Mouse (Mus musculus): ENCODE data around the gene Sav1. TPM values are rescaled to one million over a fixed set of nuclear protein-coding genes. Genes with fewer than 3 reads are reported as not detected.

The Sav1 gene
- total and polyA plus RNA-seq, 3 experiments = 17.8 to 96.2 (median 47.8) TPM

DNA sequence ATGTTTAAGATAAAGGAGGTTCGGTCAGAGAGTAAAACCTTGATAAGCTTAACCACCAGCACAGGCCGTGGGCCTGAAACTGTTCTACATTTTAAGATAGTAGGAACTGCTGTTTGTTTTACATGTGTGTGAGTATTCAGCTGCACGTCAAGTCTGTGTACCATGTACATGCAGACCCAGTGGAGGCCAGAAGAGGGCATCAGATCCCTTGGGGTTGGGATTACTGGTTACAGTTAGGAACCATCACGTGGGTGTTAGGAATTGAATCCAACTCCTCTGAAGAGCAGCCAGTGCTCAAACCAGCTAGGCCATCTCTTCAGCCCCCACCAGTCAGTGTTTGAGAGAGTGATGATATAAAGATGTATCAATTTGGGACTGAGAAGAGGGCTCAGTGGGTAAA lies 24.3 kb downstream of the Sav1 start:
- DNase-seq (ENCODE audit: low read depth, low spot score) = peak; percentile 65
- Histone ChIP-seq H3K9me3 (replicated peaks; ENCODE audit: insufficient read depth, low read length) (no peaks in the 10 kb centered on the region), H3K36me3 (ENCODE audit: control insufficient read depth in 1 of 2, insufficient read depth in 2 of 2, low read length in 2 of 2) (peaks cover 6 to 16% of the 10 kb centered on the region in 2 experiments), H3K79me2 (ENCODE audit: control insufficient read depth, insufficient read depth, low read length, poor library complexity) (no peaks in the 10 kb centered on the region), H3K27me3 (ENCODE audit: control insufficient read depth in 1 of 2, insufficient read depth in 2 of 2, low read length in 2 of 2) (no peaks in the 10 kb centered on the region), H3K9ac (ENCODE audit: control insufficient read depth, low read depth, low read length, poor library complexity, severe bottlenecking) (no peak overlapping the region), H3K4me1 (ENCODE audit: control insufficient read depth in 1 of 2, insufficient read depth in 2 of 2, low read length in 2 of 2) (no peaks in the 10 kb centered on the region; a peak in 2 of 4 replicates), H3K4me3 (ENCODE audit: control insufficient read depth in 1 of 2, insufficient read depth in 1 of 2, low read depth in 2 of 2, low read length in 2 of 2) (no peak overlapping the region), H3K27ac (ENCODE audit: control insufficient read depth, low read depth, low read length) (no peak overlapping the region)
- no peak for TF ChIP-seq ELF1 (IDR thresholded peaks at IDR 0.05; ENCODE audit: low read depth, low read length)
- TF ChIP-seq POLR2A (IDR thresholded peaks at IDR 0.05; ENCODE audit: control insufficient read depth in 1 of 2, insufficient read depth in 1 of 2, low read depth in 1 of 2, low read length in 2 of 2, poor library complexity in 1 of 2) = no peak
- no peak for TF ChIP-seq JUND (IDR thresholded peaks at IDR 0.05; ENCODE audit: low read depth, low read length)
- no peak for TF ChIP-seq MEF2A (IDR thresholded peaks at IDR 0.05; ENCODE audit: extremely low read depth, insufficient replicate concordance, low read depth, low read length, poor library complexity, severe bottlenecking)
- no peak for TF ChIP-seq BHLHE40 (IDR thresholded peaks at IDR 0.05; ENCODE audit: borderline replicate concordance, low read depth, low read length)
- peak; percentile 60 to 64 (median 63) for TF ChIP-seq CTCF (IDR thresholded peaks at IDR 0.05 in 2 of 3, conservative IDR thresholded peaks at IDR 0.05 in 1 of 3; ENCODE audit: control insufficient read depth in 1 of 3, insufficient read depth in 1 of 3, low read depth in 2 of 3, low read length in 3 of 3, poor library complexity in 1 of 3, severe bottlenecking in 1 of 3)
- peak; percentile 60 for TF ChIP-seq SMC3 (IDR thresholded peaks at IDR 0.05; ENCODE audit: low read depth, low read length)
- no peak for TF ChIP-seq MAX (IDR thresholded peaks at IDR 0.05; ENCODE audit: low read length)
- TF ChIP-seq CHD1 (IDR thresholded peaks at IDR 0.05; ENCODE audit: low read depth, low read length) = no peak
- TF ChIP-seq TBP (IDR thresholded peaks at IDR 0.05; ENCODE audit: low read depth, low read length) = no peak
- TF ChIP-seq EP300 (IDR thresholded peaks at IDR 0.05; ENCODE audit: low read depth in 1 of 2, low read length in 2 of 2) = no peak
- no peak for TF ChIP-seq RCOR1 (IDR thresholded peaks at IDR 0.05; ENCODE audit: low read depth, low read length)
- no peak for TF ChIP-seq MXI1 (IDR thresholded peaks at IDR 0.05; ENCODE audit: low read depth, low read length)
- TF ChIP-seq USF2 (IDR thresholded peaks at IDR 0.05; ENCODE audit: borderline replicate concordance in 1 of 2, insufficient read depth in 1 of 2, low read depth in 1 of 2, low read length in 2 of 2) = no peak
- TF ChIP-seq CHD2 (IDR thresholded peaks at IDR 0.05; ENCODE audit: low read length) = no peak
- TF ChIP-seq MAZ (IDR thresholded peaks at IDR 0.05; ENCODE audit: low read depth, low read length) = no peak
- no peak for TF ChIP-seq NELFE (IDR thresholded peaks at IDR 0.05; ENCODE audit: low read depth, low read length)
- TF ChIP-seq MYB (IDR thresholded peaks at IDR 0.05; ENCODE audit: low read depth, low read length) = no peak
- no peak for TF ChIP-seq TAL1 (IDR thresholded peaks at IDR 0.05; ENCODE audit: low read length)
- TF ChIP-seq SIN3A (IDR thresholded peaks at IDR 0.05; ENCODE audit: low read length) = no peak
- no peak for TF ChIP-seq E2F4 (IDR thresholded peaks at IDR 0.05; ENCODE audit: borderline replicate concordance, low read depth, low read length)
- TF ChIP-seq NRF1 (IDR thresholded peaks at IDR 0.05; ENCODE audit: insufficient read depth, low read depth, low read length, poor library complexity, severe bottlenecking) = no peak
- TF ChIP-seq MYC (IDR thresholded peaks at IDR 0.05; ENCODE audit: low read depth, low read length) = no peak
- TF ChIP-seq KAT2A (conservative IDR thresholded peaks at IDR 0.05; ENCODE audit: low read depth, low read length) = no peak
- no peak for TF ChIP-seq POLR2AphosphoS5 (IDR thresholded peaks at IDR 0.05; ENCODE audit: borderline replicate concordance, low read depth, low read length)
- TF ChIP-seq RAD21 (IDR thresholded peaks at IDR 0.05; ENCODE audit: low read depth, low read length) = peak; percentile 59
- no peak for TF ChIP-seq UBTF (IDR thresholded peaks at IDR 0.05; ENCODE audit: borderline replicate concordance, insufficient read depth, low read depth, low read length)
- no peak for TF ChIP-seq TCF12 (IDR thresholded peaks at IDR 0.05; ENCODE audit: low read depth, low read length)
- peak; percentile 47 for TF ChIP-seq ZC3H11A (IDR thresholded peaks at IDR 0.05; ENCODE audit: low read depth, low read length)
- no peak for TF ChIP-seq GABPA (IDR thresholded peaks at IDR 0.05; ENCODE audit: low read depth, low read length)
- TF ChIP-seq ETS1 (IDR thresholded peaks at IDR 0.05; ENCODE audit: low read depth, low read length) = no peak
- no peak for TF ChIP-seq GATA1 (IDR thresholded peaks at IDR 0.05; ENCODE audit: low read depth, low read length)
- TF ChIP-seq POLR2AphosphoS2 (IDR thresholded peaks at IDR 0.05; ENCODE audit: low read length) = no peak
- no peak for TF ChIP-seq MAFK (IDR thresholded peaks at IDR 0.05; ENCODE audit: borderline replicate concordance, low read depth, low read length)
- no peak for TF ChIP-seq ZKSCAN1 (IDR thresholded peaks at IDR 0.05; ENCODE audit: low read depth, low read length)
- no peak for TF ChIP-seq ZMIZ1 (IDR thresholded peaks at IDR 0.05; ENCODE audit: low read depth, low read length)
- no peak for TF ChIP-seq ZNF384 (IDR thresholded peaks at IDR 0.05; ENCODE audit: low read depth, low read length)
- no peak for TF ChIP-seq HCFC1 (IDR thresholded peaks at IDR 0.05; ENCODE audit: low read depth, low read length)
- peak; percentile 33; the same call in 1 of the 2 replicates for TF ChIP-seq USF1 (IDR thresholded peaks at IDR 0.05; ENCODE audit: low read depth, low read length)
